Mouse (Mus musculus): ENCODE measurements around the gene Ttn.
A peak's percentile ranks its signal among the peaks of the same experiment; 100 is the strongest.

Gene Ttn

GRCm38 (mm10) chr2:76695290-76695689, 287.1 kb downstream of the Ttn start:
- DNase-seq = no peak

- DNase-seq = no peak
These were observed 288.6 kb downstream of the Ttn start for GRCm38 (mm10) chr2:76693765-76694164.

- no peak for DNase-seq
These were observed 291.7 kb downstream of the Ttn start for GRCm38 (mm10) chr2:76690436-76691204.

GRCm38 (mm10) chr2:76688162-76688561, 294.2 kb downstream of the Ttn start:
- DNase-seq = no peak

- no peak for DNase-seq
These were observed 294.7 kb downstream of the Ttn start for GRCm38 (mm10) chr2:76687608-76688007.

GRCm38 (mm10) chr2:76686986-76687385, 295.4 kb downstream of the Ttn start:
- no peak for DNase-seq

- no peak for DNase-seq
These were observed 300.0 kb downstream of the Ttn start for GRCm38 (mm10) chr2:76682301-76682700.

GRCm38 (mm10) chr2:76676401-76677226, 305.7 kb downstream of the Ttn start:
- no peak for DNase-seq

GRCm38 (mm10) chr2:76675949-76676348, 306.4 kb downstream of the Ttn start:
- no peak for DNase-seq

GRCm38 (mm10) chr2:76675451-76675850, 306.9 kb downstream of the Ttn start:
- DNase-seq = peak; percentile 42

GRCm38 (mm10) chr2:76674725-76675427, 307.5 kb downstream of the Ttn start, which contains the start of gene Plekha3:
Gene Plekha3, plus strand, starts transcription at chr2:76675281.
- peak; percentile 80 for DNase-seq

GRCm38 (mm10) chr2:76673472-76674081, 308.8 kb downstream of the Ttn start:
- DNase-seq = no peak

GRCm38 (mm10) chr2:76672966-76673392, 309.4 kb downstream of the Ttn start, which contains the start of gene Fkbp7:
Gene Fkbp7, minus strand, starts transcription at chr2:76673116.
- DNase-seq = peak; percentile 86

- no peak for DNase-seq
These were observed 310.1 kb downstream of the Ttn start for GRCm38 (mm10) chr2:76672134-76672745.

GRCm38 (mm10) chr2:76671641-76672040, 310.7 kb downstream of the Ttn start:
- DNase-seq = no peak

- no peak for DNase-seq
These were observed 315.1 kb downstream of the Ttn start for GRCm38 (mm10) chr2:76667200-76667599.

- no peak for DNase-seq
These were observed 316.8 kb downstream of the Ttn start for GRCm38 (mm10) chr2:76665531-76665930.

- no peak for DNase-seq
These were observed 322.9 kb downstream of the Ttn start for GRCm38 (mm10) chr2:76659419-76659818.

GRCm38 (mm10) chr2:76658551-76658950, 323.8 kb downstream of the Ttn start:
- DNase-seq = no peak

- DNase-seq = no peak
These were observed 326.4 kb downstream of the Ttn start for GRCm38 (mm10) chr2:76655982-76656381.

GRCm38 (mm10) chr2:76655444-76655843, 326.9 kb downstream of the Ttn start:
- no peak for DNase-seq

- no peak for DNase-seq
These were observed 327.7 kb downstream of the Ttn start for GRCm38 (mm10) chr2:76654646-76655045.

Data from right cerebral cortex, postnatal 4 days (tissue).